Mouse (Mus musculus) forebrain, embryonic 15.5 days (tissue): ENCODE results near the gene Dtnbp1. TPM values are rescaled to one million over a fixed set of nuclear protein-coding genes. Genes with fewer than 3 reads are reported as not detected.

Experiments used
- ATAC-seq: fragments of 200-750 bp; cut with Nextera tagmentation; replicated peaks from 2 replicates; pipeline ENCODE4 v1.8.0; 2017; ENCODE audit warnings: mild to moderate bottlenecking, moderate TSS enrichment, moderate library complexity
- H3K27ac ChIP-seq: fragments of 300-500 bp; sonication (generic); replicated peaks from 2 replicates; pipeline ENCODE4 v1.5.1; 2015; ENCODE audit warnings: mild to moderate bottlenecking, inconsistent platforms
- H3K27me3 ChIP-seq: fragments of 300-500 bp; sonication (generic); 2 replicates; pipeline ENCODE4 v1.6.1; 2015; ENCODE audit warnings: inconsistent platforms
- H3K36me3 ChIP-seq: fragments of 300-500 bp; sonication (generic); 2 replicates; pipeline ENCODE4 v1.6.1; 2015; ENCODE audit warnings: mild to moderate bottlenecking, inconsistent platforms
- H3K4me1 ChIP-seq: fragments of 300-500 bp; sonication (generic); 2 replicates; pipeline ENCODE4 v1.6.1; 2015; ENCODE audit warnings: inconsistent platforms
- H3K4me2 ChIP-seq: fragments of 300-500 bp; sonication (generic); replicated peaks from 2 replicates; pipeline ENCODE4 v1.6.1; 2015; ENCODE audit warnings: mild to moderate bottlenecking, inconsistent platforms
- H3K4me3 ChIP-seq: fragments of 300-500 bp; sonication (generic); 2 replicates; pipeline ENCODE4 v1.5.1; 2015; ENCODE audit warnings: mild to moderate bottlenecking, inconsistent platforms
- H3K9ac ChIP-seq: fragments of 300-500 bp; sonication (generic); replicated peaks from 2 replicates; pipeline ENCODE4 v1.6.1; 2015; ENCODE audit warnings: mild to moderate bottlenecking, inconsistent platforms
- H3K9me3 ChIP-seq: fragments of 300-500 bp; sonication (generic); 2 replicates; pipeline ENCODE4 v1.6.1; 2016; ENCODE audit warnings: inconsistent platforms
- WGBS: fragments of 180-500 bp; shearing (Covaris S2); methylation state at CpG from one replicate; pipeline ENCODE4 v1.1.7; 2015; ENCODE audit warnings: mixed read lengths; 5-methylcytosine and 5-hydroxymethylcytosine counted together
- polyA plus RNA-seq: library from polyadenylated mRNA; unstranded; fragments of >200 nt; fragmentation: Nextera tagmentation; extraction: Ambion mirVana; gene quantifications from 2 replicates; pipeline ENCODE4 v1.2.1, GENCODE M21; 2015

Gene Dtnbp1
- polyA plus RNA-seq, 1 experiment from 2014 or later, result 107 TPM

DNA sequence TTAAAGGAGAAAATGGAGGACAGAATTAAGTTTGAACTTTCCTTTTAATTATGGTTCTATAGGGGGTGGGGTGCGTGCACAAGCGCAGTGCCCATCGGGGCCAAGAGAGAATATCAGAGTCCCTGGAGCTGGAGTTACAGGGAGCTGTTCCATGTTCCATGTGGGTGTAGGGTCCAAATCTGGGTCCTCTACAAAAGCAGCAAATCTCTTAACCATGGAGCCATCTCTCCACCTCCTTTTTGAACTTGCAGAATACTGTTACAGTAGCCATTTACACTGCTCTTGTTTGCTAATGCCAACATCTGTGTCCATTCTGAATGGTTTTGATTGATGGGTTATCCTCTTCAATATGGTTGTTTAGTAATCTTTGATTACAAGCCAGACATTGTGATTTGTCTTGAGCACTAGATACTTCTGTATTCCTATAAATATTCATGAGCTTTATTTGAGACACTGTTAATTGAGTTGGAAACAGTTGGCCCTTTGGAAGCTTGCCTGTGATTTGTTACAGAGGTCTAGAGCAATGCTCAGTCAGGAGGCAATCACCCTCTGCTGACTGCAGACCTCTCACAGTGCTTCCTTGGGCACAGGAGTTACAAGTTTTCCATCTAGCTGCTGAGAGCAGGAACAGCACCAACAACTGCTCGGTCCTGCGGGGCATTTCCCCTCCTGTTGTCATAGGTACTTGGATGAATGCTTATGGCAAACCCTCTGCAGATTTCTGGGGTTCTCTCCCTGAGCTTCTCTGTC lies 41.2 kb downstream of the Dtnbp1 start:
- H3K27ac ChIP-seq, result 0 out of 2 replicates have a peak overlapping the region, but pooled peaks have one; percentile 15
- peak; percentile 89 for ATAC-seq
- 45% methylated on average over 5 of the region's 5 CpGs for WGBS

DNA sequence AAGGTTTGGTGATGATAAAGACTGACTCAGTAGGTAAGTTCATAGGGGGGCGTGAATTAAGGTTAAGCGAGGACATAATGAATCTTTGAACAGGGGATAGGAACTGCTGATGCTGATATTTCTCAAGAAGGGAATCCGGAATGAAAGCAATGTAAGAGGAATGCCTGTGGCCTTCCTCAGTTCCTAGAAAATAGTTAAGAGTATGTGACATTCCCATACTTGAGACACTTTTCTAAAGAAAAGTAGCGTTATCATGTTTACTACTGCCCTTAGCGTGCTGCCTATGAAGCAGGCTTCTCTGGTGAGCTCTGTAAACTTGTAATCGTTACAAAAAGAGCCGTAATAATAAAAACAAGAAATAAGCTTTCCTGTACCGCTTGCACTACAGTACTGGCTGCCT lies 44.9 kb downstream of the Dtnbp1 start:
- Histone ChIP-seq H3K27me3 (no peaks in the 10 kb centered on the region), H3K4me1 (peaks cover 14% of the 10 kb centered on the region), H3K36me3 (no peaks in the 10 kb centered on the region), H3K9ac (no peak overlapping the region), H3K27ac (no peak overlapping the region), H3K9me3 (no peaks in the 10 kb centered on the region), H3K4me3 (no peak overlapping the region), H3K4me2 (no peak overlapping the region)
- 96% methylated on average over 8 of the region's 8 CpGs for WGBS
- ATAC-seq, result no peak

More for the DNA sequence above, 41.2 kb downstream of the Dtnbp1 start:
- no peak overlapping the region for H3K9ac ChIP-seq
- H3K9me3 ChIP-seq, result no peaks in the 10 kb centered on the region
- no peak overlapping the region for H3K4me2 ChIP-seq
- H3K27me3 ChIP-seq, result no peaks in the 10 kb centered on the region
- H3K4me1 ChIP-seq, result peaks cover 14% of the 10 kb centered on the region
- H3K36me3 ChIP-seq, result no peaks in the 10 kb centered on the region
- no peak overlapping the region for H3K4me3 ChIP-seq

GRCm38 (mm10) chr13:44955781-44956180 lies 46.2 kb downstream of the Dtnbp1 start:
- WGBS, result 94% methylated on average over 6 of the region's 6 CpGs
- ATAC-seq, result no peak
- H3K36me3 ChIP-seq, result no peaks in the 10 kb centered on the region

GRCm38 (mm10) chr13:44954232-44954568 lies 47.7 kb downstream of the Dtnbp1 start:
- no peak for ATAC-seq
- no peak overlapping the region for H3K27ac ChIP-seq
- WGBS, result 91% methylated on average over 1 of the region's 1 CpGs
- no peaks in the 10 kb centered on the region for H3K9me3 ChIP-seq
- no peak overlapping the region for H3K9ac ChIP-seq
- H3K36me3 ChIP-seq, result no peaks in the 10 kb centered on the region
- no peak overlapping the region for H3K4me3 ChIP-seq
- H3K4me2 ChIP-seq, result no peak overlapping the region
- no peaks in the 10 kb centered on the region for H3K4me1 ChIP-seq
- H3K27me3 ChIP-seq, result no peaks in the 10 kb centered on the region

More at GRCm38 (mm10) chr13:44955781-44956180, 46.2 kb downstream of the Dtnbp1 start:
- H3K4me2 ChIP-seq, result no peak overlapping the region
- H3K27me3 ChIP-seq, result no peaks in the 10 kb centered on the region
- no peak overlapping the region for H3K4me3 ChIP-seq
- no peak overlapping the region for H3K9ac ChIP-seq
- H3K4me1 ChIP-seq, result peaks cover 4% of the 10 kb centered on the region
- no peak overlapping the region for H3K27ac ChIP-seq
- no peaks in the 10 kb centered on the region for H3K9me3 ChIP-seq

DNA sequence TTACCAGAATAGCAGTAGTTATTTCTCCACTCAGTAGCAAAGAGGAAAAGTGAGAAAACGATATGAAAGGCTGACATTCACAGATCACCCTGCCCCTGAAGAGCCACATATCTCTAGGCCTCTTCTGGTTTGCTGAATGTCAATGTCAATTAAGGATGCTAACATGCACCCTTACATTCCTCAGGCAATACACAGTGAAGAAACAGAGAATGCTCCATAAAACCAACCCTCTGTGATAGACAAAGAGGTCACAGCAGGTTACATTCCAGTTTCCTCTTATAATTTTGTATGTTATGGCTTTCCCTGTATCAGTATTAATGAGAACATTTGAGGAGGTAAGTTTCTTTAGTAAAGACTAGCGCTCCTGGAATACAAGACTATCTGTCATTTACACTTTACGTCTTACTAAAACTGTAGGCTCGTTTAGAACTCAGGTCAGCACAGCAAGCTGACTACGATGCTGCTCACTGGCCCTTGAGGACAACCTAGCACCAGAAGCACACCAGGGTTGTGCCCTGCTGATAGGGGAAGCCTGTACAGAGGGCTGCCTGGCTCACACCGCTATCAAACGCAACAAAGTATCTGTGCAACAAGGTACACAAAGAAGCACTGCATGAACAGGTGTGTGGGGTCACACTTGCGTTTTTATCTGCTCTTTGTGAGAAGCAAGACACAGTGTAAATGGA lies 48.3 kb downstream of the Dtnbp1 start:
- WGBS, result 78% methylated on average over 8 of the region's 8 CpGs
- Histone ChIP-seq H3K9me3 (no peaks in the 10 kb centered on the region), H3K9ac (no peak overlapping the region)

GRCm38 (mm10) chr13:44952393-44953086 lies 49.4 kb downstream of the Dtnbp1 start:
- H3K9me3 ChIP-seq, result no peaks in the 10 kb centered on the region
- no peak for ATAC-seq
- no peaks in the 10 kb centered on the region for H3K27me3 ChIP-seq
- no peak overlapping the region for H3K27ac ChIP-seq
- no peak overlapping the region for H3K4me3 ChIP-seq
- H3K9ac ChIP-seq, result no peak overlapping the region
- no peaks in the 10 kb centered on the region for H3K36me3 ChIP-seq
- WGBS, result 77% methylated on average over 10 of the region's 10 CpGs
- H3K4me2 ChIP-seq, result no peak overlapping the region
- H3K4me1 ChIP-seq, result peaks cover 6% of the 10 kb centered on the region

More for the DNA sequence above, 48.3 kb downstream of the Dtnbp1 start:
- Histone ChIP-seq H3K4me3 (no peak overlapping the region), H3K27me3 (no peaks in the 10 kb centered on the region), H3K27ac (no peak overlapping the region), H3K4me2 (no peak overlapping the region), H3K36me3 (no peaks in the 10 kb centered on the region), H3K4me1 (no peaks in the 10 kb centered on the region)
- ATAC-seq, result no peak

DNA sequence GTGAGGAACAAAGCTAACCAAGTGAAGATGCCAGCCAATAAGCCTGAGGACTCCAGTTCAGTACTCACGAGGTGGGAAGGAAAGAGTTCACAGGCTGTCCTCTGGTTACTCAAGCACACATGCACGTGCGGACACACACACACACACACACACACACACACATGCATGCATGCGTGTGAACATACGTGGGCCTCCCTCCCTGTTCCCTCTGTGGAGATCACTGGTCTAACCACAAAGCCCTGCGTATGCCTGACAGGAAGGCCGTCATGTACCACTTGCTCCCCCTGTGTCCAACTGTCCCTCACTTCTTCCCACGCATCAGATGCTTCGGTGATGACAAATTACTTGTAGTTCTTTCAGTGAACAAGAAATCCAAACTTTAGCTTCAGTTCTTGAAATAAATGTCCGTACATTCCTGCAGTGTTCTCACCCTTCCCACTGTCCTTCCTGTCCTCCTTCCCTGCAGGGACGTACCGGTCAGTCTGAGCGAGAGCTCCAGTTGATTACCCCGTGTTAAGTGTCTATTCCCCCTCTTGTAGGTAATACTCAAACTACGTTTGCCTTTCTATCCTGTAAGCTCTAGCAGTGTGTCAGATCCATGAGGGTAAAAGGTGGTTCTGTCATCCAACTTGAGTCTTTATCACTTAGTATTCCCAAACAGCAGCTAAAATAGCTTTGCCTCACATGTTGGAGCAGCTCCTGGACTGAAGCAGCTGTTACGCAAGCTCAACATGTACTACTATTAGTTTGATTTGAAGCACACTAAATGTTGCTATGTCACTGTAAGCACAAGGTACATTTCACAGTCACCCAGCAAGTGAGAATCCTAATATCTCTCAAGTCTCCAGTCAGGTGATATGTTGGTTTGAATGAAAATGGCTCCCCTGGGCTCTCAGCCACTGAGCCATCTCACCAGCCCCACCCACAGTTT lies 53.4 kb downstream of the Dtnbp1 start:
- Histone ChIP-seq H3K27ac (no peak overlapping the region), H3K27me3 (no peaks in the 10 kb centered on the region), H3K9ac (no peak overlapping the region), H3K9me3 (no peaks in the 10 kb centered on the region), H3K4me1 (peaks cover 32% of the 10 kb centered on the region), H3K4me2 (no peak overlapping the region), H3K36me3 (no peaks in the 10 kb centered on the region), H3K4me3 (no peak overlapping the region)
- WGBS, result 90% methylated on average over 16 of the region's 16 CpGs
- no peak for ATAC-seq

GRCm38 (mm10) chr13:44946880-44947635 lies 54.9 kb downstream of the Dtnbp1 start:
- ATAC-seq, result peak; percentile 76
- Histone ChIP-seq H3K4me2 (peak overlapping the region; percentile 55), H3K27me3 (no peaks in the 10 kb centered on the region), H3K27ac (peak overlapping the region; percentile 94), H3K4me3 (peak overlapping the region; percentile 53), H3K4me1 (peaks cover 41% of the 10 kb centered on the region), H3K9ac (peak overlapping the region; percentile 68), H3K36me3 (no peaks in the 10 kb centered on the region), H3K9me3 (no peaks in the 10 kb centered on the region)
- WGBS, result 3% methylated on average over 8 of the region's 8 CpGs

DNA sequence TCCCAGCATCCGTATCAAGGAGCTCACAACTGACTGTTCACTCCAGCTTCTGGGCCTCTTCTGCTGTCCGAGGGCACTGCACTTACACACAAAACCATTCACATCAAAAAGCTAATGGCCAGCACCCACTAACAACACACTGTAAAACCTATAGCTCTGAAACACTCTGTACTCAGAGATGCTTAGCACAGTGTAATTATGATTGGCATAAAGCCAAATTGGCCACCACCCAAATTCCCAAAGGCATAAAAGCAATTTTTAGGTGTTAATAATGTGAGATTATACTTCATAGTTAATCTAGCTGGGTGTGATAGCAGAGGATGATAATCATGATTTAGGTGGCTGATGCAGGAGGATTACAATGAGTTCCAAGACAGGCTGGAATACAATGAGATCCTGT lies 58.3 kb downstream of the Dtnbp1 start:
- Histone ChIP-seq H3K4me2 (no peak overlapping the region), H3K4me3 (no peak overlapping the region), H3K36me3 (no peaks in the 10 kb centered on the region), H3K27ac (0 out of 2 replicates have a peak overlapping the region, but pooled peaks have one; percentile 0), H3K9ac (no peak overlapping the region), H3K9me3 (no peaks in the 10 kb centered on the region), H3K4me1 (peaks cover 45% of the 10 kb centered on the region), H3K27me3 (no peaks in the 10 kb centered on the region)
- 27% methylated on average over 2 of the region's 2 CpGs for WGBS
- ATAC-seq, result 0 out of 2 replicates have a peak, but pooled peaks have one; percentile 36

DNA sequence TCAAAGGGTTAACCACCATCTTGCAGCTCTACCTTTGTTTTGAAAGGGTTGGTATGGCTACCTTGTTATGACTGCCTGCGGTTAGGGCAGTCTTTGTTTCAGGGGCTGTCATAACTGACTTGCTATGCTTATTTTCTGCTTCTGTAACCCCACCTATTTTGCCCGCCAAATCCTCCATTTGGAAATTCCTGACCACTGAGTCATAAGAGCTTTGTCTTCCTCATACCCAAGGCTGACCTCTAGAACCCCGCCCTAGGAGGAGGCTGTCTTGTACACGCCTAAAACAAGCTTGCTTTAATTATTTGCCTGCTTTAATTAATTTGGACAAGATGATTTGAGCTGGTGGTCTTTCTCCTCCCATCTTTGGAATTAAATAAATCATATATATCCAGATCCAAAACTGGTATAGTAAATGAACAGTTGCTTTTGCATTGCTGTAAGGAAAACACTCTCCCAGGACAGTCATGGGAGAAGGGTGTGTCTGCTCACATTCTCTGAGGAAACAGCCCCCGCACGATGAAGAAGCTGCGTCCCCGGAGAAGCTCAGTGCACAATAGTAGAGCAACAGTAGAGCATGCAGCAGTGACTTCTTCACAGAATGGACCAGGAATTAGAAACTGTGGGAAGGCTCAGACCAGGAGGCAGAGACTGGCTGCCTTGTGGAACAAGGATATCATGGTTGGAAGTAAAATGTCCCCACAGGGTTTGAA lies 62.5 kb downstream of the Dtnbp1 start:
- Histone ChIP-seq H3K4me2 (no peak overlapping the region), H3K9me3 (no peaks in the 10 kb centered on the region), H3K4me1 (peaks cover 22% of the 10 kb centered on the region), H3K36me3 (no peaks in the 10 kb centered on the region), H3K27me3 (no peaks in the 10 kb centered on the region), H3K27ac (no peak overlapping the region), H3K9ac (no peak overlapping the region), H3K4me3 (no peak overlapping the region)
- ATAC-seq, result no peak
- WGBS, result 81% methylated on average over 8 of the region's 8 CpGs
